Comparison of ENCODE assay signal across 8 mouse cellular contexts in genomic region chr11:102207825-102208777, GRCm38 (mm10). TPM values are rescaled to one million over a fixed set of nuclear protein-coding genes. Genes with fewer than 3 reads are reported as not detected.
DNase-seq lines count a peak whose midpoint lies in the region; ATAC-seq and TF ChIP-seq lines count a peak whose summit lies in the region.

No protein-coding gene starts in this region.

- TF ChIP-seq CTCF in kidney, adult 2 months (conservative IDR thresholded peaks at IDR 0.05; ENCODE audit: insufficient read depth, insufficient read length, low read depth, low read length): no peak
- TF ChIP-seq CTCF in liver, postnatal 0 days (IDR thresholded peaks at IDR 0.05; ENCODE audit: low read depth): no peak

- no peaks in the 10 kb centered on the region for H3K9me3 ChIP-seq in hindbrain, embryonic 10.5 days
- no peaks in the 10 kb centered on the region for H3K9me3 ChIP-seq in liver, postnatal 0 days (ENCODE audit: low read length)

- TF ChIP-seq EP300 in liver, postnatal 0 days (IDR thresholded peaks at IDR 0.05; ENCODE audit: low read depth): no peak

- no peak overlapping the region for H3K9ac ChIP-seq in liver, postnatal 0 days (replicated peaks)

- TF ChIP-seq POLR2A in kidney, adult 2 months (IDR thresholded peaks at IDR 0.05; ENCODE audit: low read depth, low read length): no peak

- DNase-seq in kidney, adult 2 months: peak; percentile 39
- no peak for DNase-seq in kidney, adult 18-20 months
- DNase-seq in embryo, embryonic 10 days (ENCODE audit: low spot score): peak; percentile 85
- peak; percentile 82 for DNase-seq in hindbrain, embryonic 10.5 days (ENCODE audit: low spot score)
- no peak for DNase-seq in liver, postnatal 0 days
- peak; percentile 34 for DNase-seq in splenic B cell, adult 2 months (ENCODE audit: low read depth, low spot score)
- DNase-seq in cerebellum, adult 11 months: no peak
- DNase-seq in thymus, postnatal 0 days (ENCODE audit: low spot score): no peak

- H3K4me2 ChIP-seq in liver, postnatal 0 days (ENCODE audit: low read depth, low read length): no peak overlapping the region

- H3K4me3 ChIP-seq in kidney, adult 2 months (ENCODE audit: insufficient read depth, low read depth, low read length): no peak overlapping the region
- peak overlapping the region; percentile 22 for H3K4me3 ChIP-seq in hindbrain, embryonic 10.5 days
- H3K4me3 ChIP-seq in liver, postnatal 0 days (ENCODE audit: low read depth, low read length): no peak overlapping the region

- WGBS in kidney, adult 2 months: 51% methylated on average over 11 of the region's 11 CpGs
- WGBS in hindbrain, embryonic 10.5 days: 26% methylated on average over 11 of the region's 11 CpGs
- WGBS in liver, postnatal 0 days (ENCODE audit: insufficient replicate concordance): 35% methylated on average over 11 of the region's 11 CpGs

- H3K36me3 ChIP-seq in kidney, adult 2 months (ENCODE audit: control insufficient read depth, insufficient read depth, low read length): peaks cover 1% of the 10 kb centered on the region; the same call in 1 of the 2 replicates
- peaks cover 50% of the 10 kb centered on the region for H3K36me3 ChIP-seq in hindbrain, embryonic 10.5 days
- peaks cover 21% of the 10 kb centered on the region for H3K36me3 ChIP-seq in liver, postnatal 0 days (replicated peaks; ENCODE audit: insufficient read depth, low read length)
- H3K36me3 ChIP-seq in splenic B cell, adult 2 months (ENCODE audit: control insufficient read depth, insufficient read depth, low read length, poor library complexity, severe bottlenecking): no peaks in the 10 kb centered on the region

- H3K4me1 ChIP-seq in kidney, adult 2 months (ENCODE audit: control insufficient read depth, insufficient read depth, low read length): peaks cover 16% of the 10 kb centered on the region; the same call in 1 of the 2 replicates
- H3K4me1 ChIP-seq in hindbrain, embryonic 10.5 days (replicated peaks): peaks cover 56% of the 10 kb centered on the region
- H3K4me1 ChIP-seq in liver, postnatal 0 days (ENCODE audit: insufficient read depth): peaks cover 36% of the 10 kb centered on the region

- H3K27me3 ChIP-seq in kidney, adult 2 months (replicated peaks; ENCODE audit: control insufficient read depth, insufficient read depth, low read length): no peaks in the 10 kb centered on the region
- no peaks in the 10 kb centered on the region for H3K27me3 ChIP-seq in hindbrain, embryonic 10.5 days (ENCODE audit: insufficient read depth, poor library complexity, severe bottlenecking)
- H3K27me3 ChIP-seq in liver, postnatal 0 days (ENCODE audit: insufficient read depth, low read length): no peaks in the 10 kb centered on the region
- H3K27me3 ChIP-seq in splenic B cell, adult 2 months (ENCODE audit: control insufficient read depth, insufficient read depth, low read length, poor library complexity, severe bottlenecking): no peaks in the 10 kb centered on the region

- H3K27ac ChIP-seq in kidney, adult 2 months (ENCODE audit: insufficient read depth, low read depth, low read length): no peak overlapping the region
- H3K27ac ChIP-seq in hindbrain, embryonic 10.5 days: peak overlapping the region; percentile 81
- 0 out of 2 replicates have a peak overlapping the region, but pooled peaks have one; percentile 29 for H3K27ac ChIP-seq in liver, postnatal 0 days (ENCODE audit: low read depth)

- ATAC-seq in liver, postnatal 0 days: peak; percentile 14; the same call in 1 of the 2 replicates

RNA-seq across cellular contexts. Expression of gene G6pc3, which starts 18.7 kb away (rescaled TPM):
- 127 and 138 TPM in 2 replicates for polyA plus RNA-seq in kidney, adult 2 months (2012; rRNA removed)
- polyA plus RNA-seq in hindbrain, embryonic 10.5 days (2016; fragmentation: Nextera tagmentation; extraction: Ambion mirVana): 32.3 and 37.8 TPM in 2 replicates
- 6.7 and 6.8 TPM in 2 replicates for polyA plus RNA-seq in liver, postnatal 0 days (2015; fragmentation: Nextera tagmentation; extraction: Ambion mirVana)
- 16.1 and 16.2 TPM in 2 replicates for polyA plus RNA-seq in thymus, postnatal 0 days (2015; fragmentation: Nextera tagmentation; extraction: Ambion mirVana)

RNA-seq across cellular contexts. Expression of gene Hdac5, which starts 21.9 kb away (rescaled TPM):
- 69.2 TPM in 2 replicates for polyA plus RNA-seq in kidney, adult 2 months (2012; rRNA removed)
- polyA plus RNA-seq in hindbrain, embryonic 10.5 days (2016; fragmentation: Nextera tagmentation; extraction: Ambion mirVana): 70.3 and 101 TPM in 2 replicates
- 17.7 and 17.8 TPM in 2 replicates for polyA plus RNA-seq in liver, postnatal 0 days (2015; fragmentation: Nextera tagmentation; extraction: Ambion mirVana)
- polyA plus RNA-seq in thymus, postnatal 0 days (2015; fragmentation: Nextera tagmentation; extraction: Ambion mirVana): 19.9 and 24.8 TPM in 2 replicates

RNA-seq across cellular contexts. Expression of gene Lsm12, which starts 23.0 kb away (rescaled TPM):
- 33.0 and 39.6 TPM in 2 replicates for polyA plus RNA-seq in kidney, adult 2 months (2012; rRNA removed)
- 119 and 148 TPM in 2 replicates for polyA plus RNA-seq in hindbrain, embryonic 10.5 days (2016; fragmentation: Nextera tagmentation; extraction: Ambion mirVana)
- 52.2 and 55.0 TPM in 2 replicates for polyA plus RNA-seq in liver, postnatal 0 days (2015; fragmentation: Nextera tagmentation; extraction: Ambion mirVana)
- 140 and 164 TPM in 2 replicates for polyA plus RNA-seq in thymus, postnatal 0 days (2015; fragmentation: Nextera tagmentation; extraction: Ambion mirVana)

RNA-seq across cellular contexts. Expression of gene BC030867, which starts 40.6 kb away (rescaled TPM):
- 0.41 and 0.81 TPM in 2 replicates for polyA plus RNA-seq in kidney, adult 2 months (2012; rRNA removed)
- 20.9 and 28.3 TPM in 2 replicates for polyA plus RNA-seq in hindbrain, embryonic 10.5 days (2016; fragmentation: Nextera tagmentation; extraction: Ambion mirVana)
- 4.7 and 4.9 TPM in 2 replicates for polyA plus RNA-seq in liver, postnatal 0 days (2015; fragmentation: Nextera tagmentation; extraction: Ambion mirVana)
- polyA plus RNA-seq in thymus, postnatal 0 days (2015; fragmentation: Nextera tagmentation; extraction: Ambion mirVana): 8.6 and 11.4 TPM in 2 replicates

RNA-seq across cellular contexts. Expression of gene Tmem101, which starts 51.9 kb away (rescaled TPM):
- 17.7 and 18.3 TPM in 2 replicates for polyA plus RNA-seq in kidney, adult 2 months (2012; rRNA removed)
- 36.1 and 41.2 TPM in 2 replicates for polyA plus RNA-seq in hindbrain, embryonic 10.5 days (2016; fragmentation: Nextera tagmentation; extraction: Ambion mirVana)
- polyA plus RNA-seq in liver, postnatal 0 days (2015; fragmentation: Nextera tagmentation; extraction: Ambion mirVana): 5.8 and 6.4 TPM in 2 replicates
- polyA plus RNA-seq in thymus, postnatal 0 days (2015; fragmentation: Nextera tagmentation; extraction: Ambion mirVana): 14.5 and 16.9 TPM in 2 replicates

Comparison
In these comparisons a context has a peak if more than half of its experiments do, and no peak if none do; other contexts are left out.
1. DNase-seq: peak in kidney, adult 2 months (single experiment), embryo, embryonic 10 days (single experiment), hindbrain, embryonic 10.5 days (single experiment) and splenic B cell, adult 2 months (single experiment); none in kidney, adult 18-20 months (single experiment), liver, postnatal 0 days (single experiment), cerebellum, adult 11 months (single experiment) and thymus, postnatal 0 days (single experiment).